Mouse (Mus musculus) adrenal gland, postnatal 36 days (tissue): ENCODE results near the gene E330021D16Rik. TPM values are rescaled to one million over a fixed set of nuclear protein-coding genes. Genes with fewer than 3 reads are reported as not detected.
"Not testable (repeated sequence)": the region's sequence is repeated elsewhere in the genome, so short reads cannot be mapped to it uniquely, and the experiment has no call there.

ENCODE experiments used
- DNase-seq, 2 experiments: peaks; one replicate each; pipeline ENCODE4 v3.0.0; 2021; ENCODE audit warnings: mixed read lengths in 1 of 2
- long read RNA-seq, 2 experiments: library from polyadenylated mRNA; stranded (forward); transcript quantifications; one replicate each; pipeline ENCODE4 v2.0.0; 2021; ENCODE audit warnings: borderline sequencing depth in 2 of 2
- total RNA-seq, 2 experiments: library from RNA; stranded (reverse); gene quantifications; 2 replicates each; pipeline ENCODE4 v1.2.3; 2021

E330021D16Rik gene
- not detected for total RNA-seq
- long read RNA-seq, experiment 1: 0 reads
- long read RNA-seq, experiment 2: 0 reads

DNA sequence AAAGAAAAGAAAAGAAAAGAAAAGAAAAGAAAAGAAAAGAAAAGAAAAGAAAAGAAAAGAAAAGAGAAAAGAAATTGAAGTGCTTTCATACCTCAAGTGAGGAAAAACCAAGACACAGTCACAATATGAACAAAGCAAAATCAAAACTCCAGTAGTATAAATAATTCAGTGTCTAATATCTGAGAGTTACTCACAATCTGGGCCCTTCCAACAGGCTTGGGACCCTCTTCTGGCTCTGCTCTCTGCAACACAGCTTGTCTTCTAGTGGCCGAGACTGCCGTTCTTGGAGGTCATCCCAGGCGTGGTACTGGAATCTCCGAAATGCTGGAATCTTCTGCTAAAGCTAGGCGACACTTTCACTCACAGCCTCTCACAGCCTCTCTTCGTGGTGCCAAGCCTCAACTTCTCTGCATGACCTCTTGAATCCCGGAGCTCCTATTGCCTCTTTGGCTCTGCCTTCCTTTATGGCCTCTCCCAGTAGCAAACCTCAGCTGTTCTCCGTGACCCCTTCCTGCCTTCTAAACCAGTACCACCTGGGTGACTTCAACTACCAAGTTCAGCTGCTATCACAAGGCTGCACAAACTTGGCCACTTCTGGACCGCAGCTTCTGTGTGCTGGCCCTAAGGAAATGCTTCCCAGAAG is at the start of gene E330021D16Rik:
Gene E330021D16Rik (minus strand): TSS at position 437 of the 643 bp plus-strand sequence.
- no peak for DNase-seq

DNA sequence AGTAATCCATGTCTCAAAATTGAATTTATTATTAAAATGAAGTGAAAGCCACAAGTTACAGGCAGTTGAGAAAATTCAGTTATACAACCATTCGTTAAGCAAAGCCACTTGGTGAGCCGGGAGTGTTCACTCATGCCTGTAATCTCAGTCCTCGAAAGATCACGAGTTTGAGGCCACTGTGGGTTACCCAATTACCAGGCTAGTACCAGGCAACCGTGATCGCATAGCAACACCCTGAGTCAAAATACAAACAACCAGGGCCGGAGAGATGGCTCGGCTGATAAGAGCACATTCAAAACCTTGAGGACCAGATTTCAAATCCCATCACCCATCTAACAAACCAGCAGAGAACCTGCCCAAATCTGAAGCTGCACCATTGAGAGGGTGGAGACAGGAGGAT is 49.7 kb upstream of the E330021D16Rik start:
- peak in 1 of 2 experiments; percentile 33 for DNase-seq

DNA sequence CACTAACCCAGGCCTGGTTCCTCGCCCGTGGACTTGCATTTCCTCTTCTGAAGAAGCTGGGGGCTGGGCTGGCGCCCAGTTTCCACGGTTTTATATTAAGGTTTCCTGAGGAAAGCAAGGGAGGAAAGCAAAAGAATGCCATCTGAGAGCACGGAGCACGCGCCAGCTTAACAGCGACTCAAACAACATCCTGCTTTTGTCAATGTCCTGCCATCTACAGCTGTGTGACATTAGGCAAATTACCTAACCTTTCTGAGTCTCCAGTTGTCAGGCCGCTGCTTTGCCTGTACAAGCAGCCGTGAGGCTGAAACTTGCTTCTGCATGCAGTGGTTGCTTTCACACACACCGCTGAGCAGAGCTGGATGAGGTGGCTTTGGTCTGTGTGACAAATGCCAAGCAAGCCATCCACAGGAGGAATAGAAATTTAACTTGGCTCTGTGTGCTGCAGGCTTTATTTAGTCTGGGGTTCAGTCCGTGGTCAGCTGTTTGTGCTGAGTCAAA is 48.8 kb upstream of the E330021D16Rik start:
- no peak for DNase-seq

DNA sequence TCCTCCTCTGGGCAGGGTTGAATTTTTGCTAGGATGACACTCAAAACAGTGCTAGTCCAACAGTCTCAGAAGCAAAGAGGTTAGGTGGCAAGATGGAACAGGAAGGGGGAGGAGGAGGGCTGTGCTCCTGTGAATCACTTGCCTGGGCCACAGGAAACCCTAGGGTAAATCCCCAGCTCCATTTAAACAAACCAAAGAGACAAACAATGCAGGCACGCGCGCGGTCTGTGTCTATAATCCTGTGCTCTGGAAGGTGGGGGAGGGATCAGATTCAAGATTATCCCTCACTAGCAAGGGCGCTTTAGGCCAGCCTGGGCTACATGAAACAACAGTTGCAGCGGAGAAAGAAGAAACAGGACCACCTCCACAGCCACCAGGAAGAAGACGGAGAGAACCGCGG is 48.1 kb upstream of the E330021D16Rik start:
- DNase-seq: no peak

DNA sequence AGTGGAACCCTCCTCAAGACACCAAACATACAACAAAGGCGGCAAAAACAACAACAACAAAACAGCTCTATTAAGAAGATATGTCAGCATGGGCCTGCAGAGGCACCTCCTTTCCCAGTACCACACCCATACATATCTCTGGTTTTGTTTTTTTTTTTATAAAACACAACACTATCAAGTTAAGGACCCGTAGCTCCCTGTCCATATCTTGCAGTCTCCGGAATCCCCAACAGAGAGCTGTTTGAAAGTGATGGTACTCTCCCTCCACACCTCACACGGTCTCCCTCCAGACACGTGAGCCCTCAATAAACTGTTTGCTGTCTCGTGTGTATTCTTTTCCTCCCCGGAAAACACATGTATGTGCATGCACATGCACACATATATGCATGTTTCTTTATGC is 43.8 kb upstream of the E330021D16Rik start:
- DNase-seq: no peak

DNA sequence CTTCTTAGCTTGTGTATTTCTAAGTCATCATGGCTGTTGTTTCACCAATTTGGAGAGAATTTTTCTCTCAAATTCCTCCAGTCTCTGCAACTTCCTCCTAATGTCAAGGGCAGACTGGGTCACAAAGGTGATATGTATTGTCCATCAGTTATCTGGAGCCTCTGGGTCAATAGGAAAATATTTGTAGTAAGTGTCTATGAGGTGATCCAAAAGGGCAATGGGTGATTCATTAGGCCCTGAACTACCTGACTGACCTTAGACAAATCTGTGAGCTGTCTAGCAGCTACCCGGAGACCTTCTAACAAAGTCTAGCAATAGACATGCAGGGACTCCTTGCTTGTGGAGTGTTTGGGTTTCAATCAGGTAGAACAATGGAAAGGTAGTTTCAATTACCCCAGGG is 40.9 kb upstream of the E330021D16Rik start:
- no peak for DNase-seq

DNA sequence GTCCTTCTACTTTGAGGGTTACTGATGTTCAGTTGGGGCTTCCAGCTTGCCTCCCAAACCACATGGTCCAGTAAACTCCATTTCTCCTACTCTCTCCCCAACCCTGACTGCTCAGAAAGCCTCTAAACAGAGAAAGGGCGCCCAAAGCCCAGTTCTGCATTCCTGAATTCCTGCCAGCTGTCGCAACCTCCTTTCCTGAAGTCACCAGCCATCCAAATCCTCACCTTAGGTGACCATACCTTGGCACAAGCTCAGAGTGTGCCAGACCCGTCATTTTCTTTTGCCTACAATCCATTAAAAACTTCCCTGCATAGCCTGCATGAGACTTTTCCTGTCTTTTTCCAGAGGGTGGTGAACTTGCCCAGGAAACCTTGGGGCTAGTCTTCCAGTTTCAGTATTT is 40.3 kb upstream of the E330021D16Rik start:
- no peak for DNase-seq

DNA sequence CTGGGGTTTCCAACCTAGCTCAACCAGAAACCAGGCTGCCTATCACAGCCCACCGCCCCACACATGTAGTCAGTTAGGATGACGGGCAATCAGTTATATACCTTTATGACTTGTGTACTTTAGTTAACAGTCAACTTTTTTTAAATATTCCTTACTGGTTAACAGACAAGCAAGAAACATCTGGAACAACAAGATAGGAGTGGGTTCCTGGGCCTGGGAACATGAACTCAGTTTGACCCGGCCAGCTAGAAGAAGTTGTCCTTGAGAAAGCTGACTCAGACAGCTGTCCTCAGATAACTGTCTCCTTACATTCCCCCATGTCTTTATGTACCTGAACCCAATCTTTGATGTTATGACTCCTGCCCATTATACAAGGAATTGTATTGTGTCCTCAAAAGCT is 37.3 kb upstream of the E330021D16Rik start:
- DNase-seq: peak in 1 of 2 experiments; percentile 39

DNA sequence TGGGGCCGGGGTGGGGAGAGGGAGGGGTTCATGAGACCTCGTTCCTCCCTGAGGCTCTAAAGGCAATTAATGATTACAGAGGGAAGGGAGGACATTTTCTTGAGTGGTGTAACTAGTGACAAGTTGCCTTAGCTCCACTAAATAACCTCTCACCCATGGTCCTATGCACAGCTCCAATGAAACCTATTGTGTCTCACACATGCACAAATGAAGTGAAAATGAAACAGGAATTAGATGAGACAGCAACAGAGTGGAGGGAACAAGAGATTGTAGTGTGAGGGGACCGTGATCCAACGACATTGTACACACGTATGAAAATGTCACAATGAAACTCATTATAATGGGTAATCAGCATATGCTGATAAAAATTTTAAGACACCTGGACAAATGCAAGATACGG is 35.5 kb upstream of the E330021D16Rik start:
- no peak for DNase-seq

DNA sequence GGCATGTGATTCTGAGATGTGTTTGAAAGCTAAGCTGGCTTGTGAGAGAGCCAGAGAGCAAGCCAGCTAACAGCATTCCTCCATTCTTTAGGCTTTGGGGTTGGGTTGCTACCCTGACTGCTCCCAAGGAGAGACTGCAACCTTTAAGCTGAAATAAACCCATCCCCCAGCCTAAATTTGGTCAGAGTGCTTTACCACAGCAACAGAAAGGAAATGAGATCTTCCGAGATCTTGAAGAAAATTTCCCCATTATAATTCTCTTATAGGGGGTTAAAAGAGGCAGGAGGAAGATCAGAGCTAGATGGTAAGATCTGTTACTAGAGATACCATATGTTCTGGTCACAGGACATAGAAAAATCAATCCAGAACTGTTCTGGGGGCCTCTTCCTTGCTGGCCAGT is 34.6 kb upstream of the E330021D16Rik start:
- DNase-seq: no peak

DNA sequence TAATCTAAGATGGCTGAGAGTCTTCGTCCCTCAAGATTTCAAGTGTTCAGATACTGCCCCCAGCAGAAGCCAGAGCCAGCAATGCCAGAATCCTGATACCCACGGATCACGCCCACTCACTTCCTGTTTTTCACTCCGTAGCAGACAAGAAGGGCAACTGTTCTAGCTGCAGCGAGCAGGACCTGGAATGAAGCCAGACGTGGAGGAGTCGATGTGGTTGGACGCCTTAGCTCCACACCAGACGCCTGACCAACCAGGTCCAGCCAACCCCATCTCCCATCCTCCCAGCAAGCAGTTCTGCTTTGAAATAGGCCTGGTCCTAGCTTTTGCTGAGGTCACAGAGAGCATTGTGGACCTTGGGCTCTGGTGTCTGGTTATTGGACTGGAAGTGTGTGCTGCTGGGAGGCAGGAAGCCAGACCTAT is 33.9 kb upstream of the E330021D16Rik start:
- peak; percentile 37 to 65 for DNase-seq

DNA sequence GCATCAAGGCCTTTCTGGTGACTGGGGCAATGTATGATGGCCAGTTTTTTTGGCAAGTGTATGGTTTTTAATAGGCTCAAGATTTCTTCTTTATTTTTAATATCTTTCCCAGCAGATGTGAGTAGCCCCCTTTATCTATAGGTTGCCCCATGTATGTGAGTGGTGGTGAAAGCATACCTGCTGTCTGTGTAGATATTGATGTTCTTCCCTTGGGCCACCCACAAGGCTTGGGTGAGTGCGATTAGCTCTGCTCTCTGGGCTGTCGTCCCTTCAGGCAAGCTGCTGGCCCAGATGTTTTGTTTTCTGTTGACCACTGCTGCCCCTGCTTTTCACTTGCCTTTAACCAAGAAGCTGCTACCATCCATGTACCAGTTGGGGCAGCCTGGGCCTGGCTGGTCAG is 23.8 kb upstream of the E330021D16Rik start:
- not testable (repeated sequence) for DNase-seq

DNA sequence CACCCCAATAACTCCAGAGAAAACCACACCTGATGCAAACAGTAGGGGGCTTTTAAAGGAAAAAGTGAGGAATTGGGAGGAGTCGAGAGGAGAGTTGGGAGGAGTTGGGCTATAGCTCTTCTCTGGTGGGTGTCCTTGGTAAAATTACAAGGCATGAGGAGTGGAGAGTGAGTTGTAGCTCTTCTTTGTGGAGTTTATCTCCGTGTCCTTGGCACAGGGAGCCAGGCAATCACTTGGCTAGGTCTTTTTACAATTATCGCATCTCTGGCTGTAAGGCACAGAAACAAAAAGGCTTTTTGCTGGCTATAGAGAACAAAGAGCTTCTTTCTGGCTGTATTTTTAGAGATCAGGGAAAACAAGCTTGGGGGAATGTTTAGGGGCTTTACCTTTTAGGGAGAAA is 20.8 kb upstream of the E330021D16Rik start:
- peak in 1 of 2 experiments; percentile 18 for DNase-seq

DNA sequence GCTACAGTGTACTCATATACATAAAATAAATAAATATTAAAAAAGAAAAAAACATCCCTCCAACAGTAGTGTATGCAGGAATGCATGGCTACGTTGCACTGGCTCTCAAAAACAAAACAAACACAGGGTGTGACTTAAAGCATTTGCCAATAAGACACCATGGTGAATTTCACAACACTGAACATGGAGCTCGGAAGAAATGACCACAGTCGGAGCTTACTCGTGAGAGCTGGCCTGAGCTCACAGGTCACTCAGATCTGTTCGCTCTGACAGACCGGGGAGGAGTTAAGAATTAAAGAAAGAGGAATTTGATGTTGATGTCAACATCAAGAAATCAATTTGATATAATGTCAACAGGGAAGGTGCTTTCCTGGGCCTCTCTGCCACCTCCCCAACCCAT is 18.2 kb upstream of the E330021D16Rik start:
- no peak for DNase-seq

DNA sequence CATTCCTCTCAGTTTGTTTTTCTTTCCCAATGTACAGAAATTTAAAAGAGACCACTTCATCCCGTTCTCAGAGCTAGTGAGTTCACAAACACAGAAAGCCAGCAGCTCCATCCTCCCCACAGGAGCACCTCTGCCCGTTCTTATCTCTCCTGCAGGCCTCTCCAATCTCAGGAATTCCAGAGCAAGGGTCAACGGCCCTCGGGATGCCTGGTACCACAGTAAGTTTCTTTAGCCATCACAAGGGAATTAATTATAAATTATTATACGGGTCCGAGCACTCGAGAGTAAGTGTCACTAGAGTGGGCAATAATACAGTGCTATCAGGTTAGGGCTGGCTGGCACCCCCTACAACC is 16.5 kb upstream of the E330021D16Rik start:
- DNase-seq: no peak

DNA sequence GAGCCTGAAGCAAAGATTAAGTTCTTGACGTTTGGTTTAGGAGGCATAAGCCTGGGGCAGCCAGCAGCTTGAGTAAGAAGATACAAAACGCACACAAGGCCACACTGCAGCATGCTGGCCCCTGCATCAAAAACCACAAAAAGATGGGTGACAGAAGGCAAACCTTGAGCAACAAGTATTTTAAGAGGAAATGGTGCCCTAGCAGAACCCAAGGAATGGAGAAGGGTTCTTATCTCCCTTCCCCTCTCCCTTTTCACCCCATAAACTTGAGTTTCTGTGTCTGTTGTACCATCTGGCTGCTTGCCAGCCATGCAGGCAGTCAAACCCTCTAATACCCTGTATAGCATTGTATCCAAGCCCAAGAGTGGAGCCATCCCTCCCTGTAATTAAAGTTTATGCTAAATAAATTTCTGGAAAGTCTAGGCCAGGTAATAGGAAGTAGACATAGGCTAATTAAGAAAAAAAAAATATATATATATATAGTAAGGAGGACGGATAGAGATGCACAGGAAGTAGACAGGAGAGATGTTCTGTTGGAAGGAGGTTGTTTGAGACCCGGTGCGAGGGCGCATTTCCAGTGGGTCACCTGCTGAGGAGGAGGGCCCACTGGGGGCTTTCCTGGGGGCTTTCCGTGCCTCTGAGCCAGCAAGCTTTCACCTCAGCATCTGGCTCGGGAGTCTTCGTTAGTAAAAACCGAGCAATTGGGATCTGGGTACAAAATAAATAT is 16.0 kb upstream of the E330021D16Rik start:
- no peak for DNase-seq

DNA sequence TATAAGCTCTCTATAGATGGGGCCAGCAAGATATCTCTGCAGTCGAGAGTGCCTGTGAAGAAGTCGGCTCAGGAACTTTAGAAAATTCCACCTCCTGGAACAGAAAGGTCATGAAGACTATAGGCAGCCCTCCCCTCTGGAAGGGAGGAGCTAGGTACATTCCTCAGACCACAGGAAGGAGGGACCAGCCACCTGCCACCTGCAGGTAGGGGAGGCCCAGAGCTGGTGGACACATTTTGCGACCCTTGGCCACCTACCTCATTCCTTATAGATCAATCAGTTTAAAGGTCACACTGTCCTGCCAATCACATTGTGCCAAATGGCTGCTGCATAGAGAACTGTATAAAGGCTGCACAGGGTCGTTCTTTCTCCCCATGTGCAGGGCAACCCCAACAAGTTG is 14.1 kb upstream of the E330021D16Rik start:
- DNase-seq: no peak

DNA sequence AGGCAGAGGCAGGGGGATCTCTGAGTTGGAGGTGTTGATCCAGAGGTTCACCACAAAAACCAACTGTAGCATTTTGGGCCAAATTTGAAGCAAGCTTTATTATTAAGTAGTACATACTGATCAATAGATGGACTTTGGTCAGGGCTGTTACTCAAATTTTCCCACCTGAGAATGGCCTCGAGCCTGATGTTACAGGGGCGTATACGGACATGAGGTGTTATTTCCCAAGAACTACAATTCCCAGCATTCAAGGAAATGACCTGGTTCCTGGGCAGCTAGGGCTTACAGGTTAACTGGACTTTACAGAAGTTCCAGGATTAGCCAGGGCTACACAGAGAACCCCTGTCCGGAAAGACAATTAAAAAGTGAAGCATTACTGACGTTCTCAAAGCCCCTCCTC is 13.0 kb upstream of the E330021D16Rik start:
- no peak for DNase-seq

DNA sequence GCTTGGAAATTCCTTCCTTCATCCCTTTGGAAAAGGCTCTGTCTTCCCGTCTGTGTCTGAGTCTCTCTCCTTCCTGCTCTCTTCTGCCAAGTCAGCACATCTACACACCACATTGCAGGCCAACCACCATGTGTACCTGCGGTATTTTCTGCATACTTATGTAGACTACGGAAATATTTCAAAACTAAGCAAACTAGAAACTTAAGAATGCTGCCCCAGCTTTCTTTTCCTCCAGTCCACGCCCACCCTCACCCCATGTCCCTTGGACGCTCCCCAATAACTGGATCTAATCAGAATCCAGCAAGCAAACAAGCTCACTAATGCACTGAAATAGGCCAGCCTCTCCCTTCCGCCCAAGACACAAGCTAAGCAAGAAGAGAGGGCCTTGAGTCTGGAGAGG is 11.9 kb upstream of the E330021D16Rik start:
- no peak for DNase-seq

DNA sequence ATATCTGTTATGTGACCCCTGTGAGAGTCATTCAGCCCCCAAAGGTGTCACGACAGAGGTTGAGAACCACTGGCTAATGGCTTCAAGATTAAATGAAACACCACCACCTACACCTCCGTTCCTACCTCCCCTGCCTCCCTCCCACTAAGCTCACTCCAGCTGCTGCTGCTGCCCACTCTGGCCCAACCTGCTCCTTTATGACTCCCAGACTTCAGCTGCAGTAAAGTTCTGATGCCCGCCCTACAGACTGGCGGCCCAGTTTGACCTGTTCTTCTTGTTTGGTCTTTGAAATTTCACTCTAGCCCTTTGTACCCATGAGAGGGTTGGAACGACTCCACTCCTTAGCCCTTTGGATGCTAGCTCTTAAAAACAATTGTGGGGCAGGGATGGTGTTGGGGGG is 10.6 kb upstream of the E330021D16Rik start:
- no peak for DNase-seq

DNA sequence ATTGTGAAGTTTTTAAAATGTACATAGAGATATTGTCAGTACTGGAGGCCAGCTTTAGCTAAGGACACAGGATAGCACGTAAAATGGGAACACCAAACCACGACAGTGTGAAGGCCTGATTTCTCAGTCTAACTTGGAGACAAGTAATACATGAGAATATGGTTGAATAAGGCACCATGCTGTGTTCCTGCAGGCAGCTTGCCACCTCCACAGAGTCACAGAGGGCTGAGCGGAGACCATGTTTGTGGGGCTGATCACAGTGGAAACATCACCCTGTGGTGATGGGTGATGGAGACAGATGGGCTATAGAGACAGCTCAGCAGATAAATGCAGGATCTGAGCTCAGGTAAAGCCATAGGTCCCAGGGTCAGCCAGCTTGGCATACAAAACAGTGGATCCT is 8.8 kb upstream of the E330021D16Rik start:
- no peak for DNase-seq

DNA sequence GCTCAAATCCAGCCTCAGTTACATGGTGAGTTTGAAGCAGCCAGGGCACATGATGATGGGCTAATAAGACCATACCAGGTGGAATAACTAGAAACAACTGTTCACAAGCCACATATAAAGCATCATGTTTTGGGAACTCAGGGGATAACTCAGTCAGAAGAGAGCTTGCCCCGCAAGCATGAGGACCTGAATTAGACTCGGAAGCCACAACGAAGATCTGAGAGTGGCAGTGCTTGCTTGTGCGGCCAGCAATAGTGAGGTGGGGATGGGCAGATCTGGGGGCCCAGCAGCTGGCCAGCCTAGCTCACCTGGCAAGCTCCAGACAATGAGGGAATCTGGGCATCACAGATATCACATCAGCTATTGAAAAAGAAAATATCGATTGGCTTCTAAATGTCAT is 7.8 kb upstream of the E330021D16Rik start:
- no peak for DNase-seq

DNA sequence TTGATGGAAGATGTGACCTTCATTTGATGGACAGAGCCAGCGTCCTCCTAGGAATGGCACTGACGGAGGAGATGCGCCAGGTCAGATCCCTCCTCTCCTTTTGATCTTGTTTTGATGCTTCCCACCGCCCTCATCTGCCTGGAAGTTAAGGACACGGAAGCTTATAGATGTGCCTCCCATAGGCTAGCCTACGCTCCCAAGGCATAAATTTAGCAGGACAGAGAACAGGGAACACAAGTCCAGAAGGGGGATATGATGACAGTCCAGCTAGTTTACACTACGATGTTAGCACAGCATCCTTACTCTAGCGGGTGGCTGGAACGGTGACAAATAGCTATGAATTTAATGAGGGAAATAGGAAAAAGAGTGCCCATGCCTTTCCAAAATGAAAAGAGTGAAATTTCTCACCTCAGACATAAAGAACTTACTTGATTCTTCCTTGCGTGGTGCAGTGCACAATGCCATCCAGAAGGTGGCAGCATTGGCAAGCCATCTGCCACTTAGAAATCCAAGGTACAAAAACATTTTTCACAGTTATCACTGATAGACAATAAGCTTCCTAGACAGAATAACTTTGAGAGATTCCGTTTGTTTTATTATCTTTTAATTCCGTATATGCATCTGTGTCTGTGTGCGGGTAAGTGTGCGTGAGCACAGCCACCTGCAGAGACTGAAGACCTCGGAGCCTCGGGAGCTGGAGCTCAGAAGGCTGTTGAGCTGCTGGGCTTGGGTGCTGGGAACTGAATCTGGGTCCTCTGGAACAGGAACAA is 6.9 kb upstream of the E330021D16Rik start:
- DNase-seq: peak; percentile 50 to 52
